Mouse (Mus musculus) telencephalon, adult 2 months (tissue): ENCODE data around the gene Pdgfc.
A peak's percentile ranks its signal among the peaks of the same experiment; 100 is the strongest.

Source experiments
- DNase-seq: peaks from one replicate; pipeline ENCODE4 v3.0.0-alpha.2; 2011; ENCODE audit warnings: low read depth, low spot score

Gene Pdgfc

GRCm38 (mm10) chr3:81036151-81036553 lies at the start of gene Pdgfc:
Gene Pdgfc (plus strand): TSS chr3:81036416.
- no peak for DNase-seq

DNA sequence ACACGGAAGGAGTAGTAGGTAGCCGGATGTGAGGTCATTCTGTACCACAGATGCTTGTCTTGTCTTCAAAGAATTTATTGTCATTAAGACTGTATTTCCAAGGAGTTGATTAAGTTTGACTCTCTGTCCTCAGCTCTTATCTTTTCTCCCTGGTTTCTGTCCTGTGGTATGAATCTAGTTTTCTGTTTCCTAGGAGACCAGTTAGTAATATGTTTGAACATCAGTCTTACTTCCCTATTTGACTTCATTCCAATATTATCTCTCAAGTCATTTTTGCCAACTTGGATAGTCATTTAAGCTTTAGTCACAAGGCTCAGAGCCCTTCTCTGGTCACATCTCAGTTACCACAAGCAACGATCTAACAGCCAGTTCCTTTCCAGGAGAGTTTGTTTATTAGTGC lies 27.0 kb upstream of the Pdgfc start:
- no peak for DNase-seq

DNA sequence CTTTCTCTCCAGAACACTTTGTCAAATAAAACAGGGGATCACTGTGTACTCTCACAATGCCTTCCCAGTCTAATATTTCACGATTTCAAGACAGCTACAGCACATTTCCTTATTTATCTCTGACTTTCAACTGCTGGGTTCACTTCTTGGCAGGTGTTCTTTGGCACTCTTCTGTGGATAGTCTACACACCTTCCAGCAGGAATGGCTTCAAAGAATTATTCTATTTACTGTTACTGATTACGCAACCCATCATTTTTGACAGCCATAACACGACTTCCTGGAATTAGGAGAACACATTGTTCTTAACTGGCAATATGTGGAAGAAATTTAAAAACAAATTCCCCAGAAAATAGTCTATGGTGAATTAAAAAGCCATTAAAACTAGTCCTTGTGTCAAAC lies 26.3 kb upstream of the Pdgfc start:
- DNase-seq: no peak

GRCm38 (mm10) chr3:81017385-81018051 lies 18.7 kb upstream of the Pdgfc start:
- no peak for DNase-seq

DNA sequence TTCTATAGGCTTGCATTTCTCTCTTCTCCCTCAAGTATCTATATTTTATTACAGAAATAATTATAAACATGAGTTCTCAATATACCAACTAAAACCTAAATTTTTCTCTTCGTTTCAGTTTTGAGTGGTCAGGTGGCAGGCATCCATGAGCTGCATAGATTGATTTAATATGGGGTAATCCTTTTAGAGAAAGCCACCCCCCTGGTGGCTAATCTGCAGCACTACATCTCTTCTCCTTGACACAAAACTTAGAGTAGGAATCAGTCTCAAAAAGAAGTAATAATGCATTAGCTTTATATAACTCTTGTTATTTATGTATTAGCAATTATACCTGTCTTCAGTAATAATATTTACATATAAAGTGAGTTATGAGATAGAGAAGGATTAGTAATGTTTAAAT lies 16.2 kb upstream of the Pdgfc start:
- no peak for DNase-seq

GRCm38 (mm10) chr3:81021783-81022182 lies 14.4 kb upstream of the Pdgfc start:
- no peak for DNase-seq

GRCm38 (mm10) chr3:81022266-81022665 lies 13.9 kb upstream of the Pdgfc start:
- no peak for DNase-seq

- no peak for DNase-seq
These were observed 13.4 kb upstream of the Pdgfc start for GRCm38 (mm10) chr3:81022845-81023244.

DNA sequence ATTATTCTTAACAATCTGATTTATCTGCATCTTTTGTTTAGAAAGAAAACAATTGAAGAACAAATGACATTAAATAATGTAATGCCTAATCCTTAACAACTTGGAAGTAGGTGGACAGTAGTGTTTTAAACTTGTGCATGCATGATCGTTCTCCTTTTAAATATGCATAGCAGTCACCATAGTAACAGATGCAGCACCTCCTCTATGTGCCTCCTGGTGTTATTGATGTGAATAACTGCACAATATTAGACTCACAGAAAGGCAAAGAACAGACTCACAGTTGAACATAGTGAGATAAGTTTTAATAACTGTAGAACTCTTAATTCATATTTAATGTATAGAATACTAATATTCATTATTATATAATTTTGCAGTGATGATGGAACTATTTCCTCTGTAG lies 12.6 kb upstream of the Pdgfc start:
- DNase-seq: no peak

DNA sequence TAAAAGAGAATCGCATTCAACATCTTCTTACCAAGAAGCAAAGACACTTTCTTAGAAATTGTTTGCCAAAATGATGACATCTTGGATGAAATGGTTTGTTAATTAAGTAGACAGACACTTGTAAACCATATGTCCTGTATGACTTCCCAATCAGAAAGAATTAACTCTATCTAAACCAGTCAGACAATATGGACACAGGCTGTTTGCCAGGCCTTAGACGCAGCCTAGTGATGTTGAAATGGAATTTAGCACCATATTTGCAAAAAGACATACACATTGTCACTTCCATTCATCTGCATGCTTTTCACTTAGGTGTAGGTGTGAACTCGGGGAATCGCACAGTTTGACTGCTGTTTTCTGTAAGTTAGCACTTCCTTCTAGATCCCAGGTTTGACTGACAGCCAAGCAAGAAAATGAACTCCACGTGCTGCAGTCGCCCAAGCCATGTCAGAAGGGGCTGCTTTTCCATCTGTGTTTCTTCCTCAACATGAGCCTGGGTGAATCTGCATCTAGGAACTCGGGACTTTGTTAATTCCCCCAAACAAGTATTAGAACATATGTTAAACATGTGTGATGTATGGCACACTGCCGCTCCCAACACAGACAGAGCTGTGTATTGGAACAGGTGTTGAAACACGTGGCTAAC lies 10.5 kb upstream of the Pdgfc start:
- DNase-seq: no peak

- no peak for DNase-seq
These were observed 7.9 kb upstream of the Pdgfc start for GRCm38 (mm10) chr3:81028361-81028760.

DNA sequence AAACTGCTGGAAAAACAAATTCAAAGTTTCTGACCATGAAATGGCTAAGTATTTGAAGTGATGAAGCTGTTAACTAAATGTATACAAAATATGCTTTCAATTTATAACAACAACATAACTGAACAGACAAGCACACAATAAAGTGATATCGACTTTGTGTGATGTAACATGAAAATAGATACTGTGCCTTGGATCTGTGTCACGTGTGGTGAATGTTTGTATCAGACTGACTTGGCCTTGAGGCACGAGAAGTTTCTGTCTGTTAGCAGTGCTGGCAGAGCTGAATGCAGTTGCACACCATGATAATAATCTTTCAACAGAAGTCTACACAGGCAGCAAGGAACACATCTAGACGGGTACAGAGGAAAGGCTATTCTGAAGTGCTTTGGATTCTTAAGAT lies 6.9 kb upstream of the Pdgfc start:
- no peak for DNase-seq

- DNase-seq: no peak
These were observed 6.3 kb upstream of the Pdgfc start for GRCm38 (mm10) chr3:81029909-81030308.

GRCm38 (mm10) chr3:81030311-81030710 lies 5.9 kb upstream of the Pdgfc start:
- no peak for DNase-seq

DNA sequence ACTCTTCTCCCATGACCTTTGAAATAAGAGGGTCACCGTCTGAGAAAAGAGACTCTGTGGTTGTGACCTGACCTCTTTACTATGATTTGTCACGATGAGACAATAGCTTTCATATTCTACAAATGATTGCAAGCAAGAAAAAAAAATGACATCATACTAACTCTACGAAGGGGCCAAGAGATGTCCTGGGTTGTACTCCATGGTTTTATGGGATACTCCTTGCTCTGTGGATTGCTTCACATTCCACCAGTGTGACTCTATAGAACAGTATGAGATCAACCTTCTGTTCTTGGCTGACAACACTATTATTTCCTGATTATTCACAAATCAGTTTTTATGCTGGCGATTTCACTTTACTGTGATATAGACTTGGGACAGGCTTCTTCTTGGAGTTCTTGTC lies 4.2 kb upstream of the Pdgfc start:
- no peak for DNase-seq

GRCm38 (mm10) chr3:81034336-81035102 lies 1.7 kb upstream of the Pdgfc start:
- no peak for DNase-seq

DNA sequence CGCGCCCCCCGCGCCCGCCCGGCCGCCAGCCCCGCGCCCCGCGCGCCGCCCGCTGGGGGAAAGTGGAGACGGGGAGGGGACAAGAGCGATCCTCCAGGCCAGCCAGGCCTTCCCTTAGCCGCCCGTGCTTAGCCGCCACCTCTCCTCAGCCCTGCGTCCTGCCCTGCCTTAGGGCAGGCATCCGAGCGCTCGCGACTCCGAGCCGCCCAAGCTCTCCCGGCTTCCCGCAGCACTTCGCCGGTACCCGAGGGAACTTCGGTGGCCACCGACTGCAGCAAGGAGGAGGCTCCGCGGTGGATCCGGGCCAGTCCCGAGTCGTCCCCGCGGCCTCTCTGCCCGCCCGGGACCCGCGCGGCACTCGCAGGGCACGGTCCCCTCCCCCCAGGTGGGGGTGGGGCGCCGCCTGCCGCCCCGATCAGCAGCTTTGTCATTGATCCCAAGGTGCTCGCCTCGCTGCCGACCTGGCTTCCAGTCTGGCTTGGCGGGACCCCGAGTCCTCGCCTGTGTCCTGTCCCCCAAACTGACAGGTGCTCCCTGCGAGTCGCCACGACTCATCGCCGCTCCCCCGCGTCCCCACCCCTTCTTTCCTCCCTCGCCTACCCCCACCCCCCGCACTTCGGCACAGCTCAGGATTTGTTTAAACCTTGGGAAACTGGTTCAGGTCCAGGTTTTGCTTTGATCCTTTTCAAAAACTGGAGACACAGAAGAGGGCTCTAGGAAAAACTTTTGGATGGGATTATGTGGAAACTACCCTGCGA lies 517 bp downstream of the Pdgfc start:
- DNase-seq: no peak

GRCm38 (mm10) chr3:81037312-81037859 lies 1.2 kb downstream of the Pdgfc start:
- DNase-seq: no peak

GRCm38 (mm10) chr3:81039131-81039653 lies 3.0 kb downstream of the Pdgfc start:
- DNase-seq: peak; percentile 71

DNA sequence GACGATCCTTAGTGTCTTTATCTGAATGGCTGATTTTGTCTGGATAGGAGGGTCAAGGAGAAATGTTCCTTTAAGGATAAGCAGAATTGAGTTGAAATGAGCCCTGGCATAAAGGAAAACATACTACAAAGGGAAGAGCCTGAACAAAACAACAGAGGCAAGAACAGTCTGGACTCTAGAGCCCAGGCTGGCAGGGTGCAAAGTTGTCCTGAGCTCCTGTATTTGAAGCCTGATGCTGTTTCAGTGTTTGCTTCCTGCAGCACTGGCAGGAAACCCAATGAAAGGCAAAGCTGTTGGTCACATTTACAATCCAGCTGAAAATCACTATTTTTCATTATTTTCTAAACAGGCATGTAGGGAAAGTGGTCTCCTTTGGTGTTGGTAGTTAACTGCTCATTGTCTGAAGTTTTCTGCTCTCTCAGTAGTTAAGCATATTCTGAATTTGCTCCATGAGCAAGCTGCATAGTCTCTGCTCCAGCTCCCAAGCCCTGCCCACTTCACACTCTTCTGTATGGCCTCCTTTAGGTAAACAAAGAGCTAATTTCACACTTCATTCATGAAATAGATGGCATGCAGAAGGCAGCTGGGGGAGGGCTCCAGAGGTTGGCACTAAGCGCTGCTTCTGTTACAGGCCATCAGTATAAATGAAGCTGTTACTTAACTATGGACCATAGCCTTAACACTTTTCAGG lies 8.6 kb downstream of the Pdgfc start:
- no peak for DNase-seq
